Mouse (Mus musculus) MEL (cell line): ENCODE measurements around the gene Gpr37. TPM values are rescaled to one million over a fixed set of nuclear protein-coding genes. Genes with fewer than 3 reads are reported as not detected.

ENCODE experiments used
- DNase-seq: peaks from one replicate; pipeline ENCODE4 v3.0.0; 2011; ENCODE audit warnings: low read depth, low spot score
- H3K27ac ChIP-seq: 2 replicates; pipeline ENCODE4 v1.5.1; 2012; ENCODE audit warnings: low read depth, mild to moderate bottlenecking, control low read depth, low read length, moderate library complexity; ENCODE audit not compliant: control insufficient read depth
- H3K27me3 ChIP-seq, 2 experiments: fragments of 150-350 bp in 1 of 2; sonication (generic) in 1 of 2; 2 replicates each; pipeline ENCODE4 v1.6.1; 2012; ENCODE audit warnings: low read length in 2 of 2, mild to moderate bottlenecking in 2 of 2, improper control_type of control experiment in 1 of 2, moderate library complexity in 1 of 2; ENCODE audit not compliant: insufficient read depth in 2 of 2, control insufficient read depth in 1 of 2
- H3K36me3 ChIP-seq, 2 experiments: 2 replicates each; pipeline ENCODE4 v1.6.1; 2012 to 2014; ENCODE audit warnings: low read length in 2 of 2, improper control_type of control experiment in 1 of 2, inconsistent platforms in 1 of 2, mild to moderate bottlenecking in 1 of 2; ENCODE audit not compliant: insufficient read depth in 2 of 2, control insufficient read depth in 1 of 2
- H3K4me1 ChIP-seq, 2 experiments: fragments of 150-350 bp in 1 of 2; sonication (generic) in 1 of 2; 2 replicates each; pipeline ENCODE4 v1.6.1; 2012; ENCODE audit warnings: low read length in 2 of 2, improper control_type of control experiment in 1 of 2, mild to moderate bottlenecking in 1 of 2; ENCODE audit not compliant: insufficient read depth in 2 of 2, control insufficient read depth in 1 of 2
- H3K4me3 ChIP-seq, 2 experiments: fragments of 150-350 bp in 1 of 2; sonication (generic) in 1 of 2; 2 replicates each; pipeline ENCODE4 v1.5.1; 2012; ENCODE audit warnings: low read depth in 2 of 2, low read length in 2 of 2, mild to moderate bottlenecking in 2 of 2, moderate library complexity in 2 of 2, control low read depth in 1 of 2, improper control_type of control experiment in 1 of 2; ENCODE audit not compliant: control insufficient read depth in 1 of 2, insufficient read depth in 1 of 2
- H3K79me2 ChIP-seq: 2 replicates; pipeline ENCODE4 v1.6.1; 2012; ENCODE audit warnings: mild to moderate bottlenecking, low read length, moderate library complexity; ENCODE audit not compliant: control insufficient read depth, poor library complexity, insufficient read depth
- H3K9ac ChIP-seq: 2 replicates; pipeline ENCODE4 v1.6.1; 2012; ENCODE audit warnings: low read depth, mild to moderate bottlenecking, control low read depth, low read length, moderate library complexity; ENCODE audit not compliant: control insufficient read depth, poor library complexity, severe bottlenecking
- H3K9me3 ChIP-seq: fragments of 150-350 bp; sonication (generic); replicated peaks from 2 replicates; pipeline ENCODE4 v1.6.1; 2012; ENCODE audit warnings: mild to moderate bottlenecking, low read length, improper control_type of control experiment, moderate library complexity; ENCODE audit not compliant: insufficient read depth
- ETS1 ChIP-seq: IDR thresholded peaks from 2 replicates; pipeline ENCODE4 v1.6.1; 2012; ENCODE audit warnings: low read depth, mild to moderate bottlenecking, inconsistent platforms, low read length, improper control_type of control experiment, moderate library complexity
- HCFC1 ChIP-seq: IDR thresholded peaks from 2 replicates; pipeline ENCODE4 v1.6.1; 2012; ENCODE audit warnings: low read depth, mild to moderate bottlenecking, inconsistent platforms, low read length, improper control_type of control experiment, moderate library complexity
- JUND ChIP-seq: IDR thresholded peaks from 2 replicates; pipeline ENCODE4 v1.6.1; 2011; ENCODE audit warnings: low read depth, mild to moderate bottlenecking, improper control_type of control experiment, low read length
- MAX ChIP-seq: IDR thresholded peaks from 2 replicates; pipeline ENCODE4 v1.6.1; 2011; ENCODE audit warnings: low read length, improper control_type of control experiment
- MXI1 ChIP-seq: IDR thresholded peaks from 2 replicates; pipeline ENCODE4 v1.6.1; 2011; ENCODE audit warnings: mild to moderate bottlenecking, low read depth, low read length, improper control_type of control experiment
- MYC ChIP-seq: IDR thresholded peaks from 2 replicates; pipeline ENCODE4 v1.6.1; 2011; ENCODE audit warnings: low read depth, mild to moderate bottlenecking, low read length, improper control_type of control experiment, moderate library complexity
- NRF1 ChIP-seq: IDR thresholded peaks from 2 replicates; pipeline ENCODE4 v1.6.1; 2014; ENCODE audit warnings: low read depth, mild to moderate bottlenecking, inconsistent platforms, low read length, improper control_type of control experiment, moderate library complexity; ENCODE audit not compliant: poor library complexity, insufficient read depth, severe bottlenecking
- POLR2AphosphoS2 ChIP-seq: IDR thresholded peaks from 2 replicates; pipeline ENCODE4 v1.6.1; 2011; ENCODE audit warnings: low read length, improper control_type of control experiment
- RCOR1 ChIP-seq: IDR thresholded peaks from 2 replicates; pipeline ENCODE4 v1.6.1; 2012; ENCODE audit warnings: low read depth, mild to moderate bottlenecking, inconsistent platforms, low read length, improper control_type of control experiment
- TCF12 ChIP-seq: IDR thresholded peaks from 2 replicates; pipeline ENCODE4 v1.6.1; 2014; ENCODE audit warnings: low read depth, mild to moderate bottlenecking, inconsistent platforms, low read length, improper control_type of control experiment, moderate library complexity
- USF1 ChIP-seq: IDR thresholded peaks from 2 replicates; pipeline ENCODE4 v1.6.1; 2014; ENCODE audit warnings: low read depth, mild to moderate bottlenecking, inconsistent platforms, low read length, improper control_type of control experiment, moderate library complexity
- USF2 ChIP-seq, 2 experiments: IDR thresholded peaks; 2 replicates each; pipeline ENCODE4 v1.6.1; 2011 to 2012; ENCODE audit warnings: improper control_type of control experiment in 2 of 2, low read length in 2 of 2, borderline replicate concordance in 1 of 2, inconsistent platforms in 1 of 2, low read depth in 1 of 2, mild to moderate bottlenecking in 1 of 2; ENCODE audit not compliant: insufficient read depth in 1 of 2
- ZC3H11A ChIP-seq: IDR thresholded peaks from 2 replicates; pipeline ENCODE4 v1.6.1; 2012; ENCODE audit warnings: low read depth, mild to moderate bottlenecking, inconsistent platforms, low read length, improper control_type of control experiment
- ZKSCAN1 ChIP-seq: IDR thresholded peaks from 2 replicates; pipeline ENCODE4 v1.6.1; 2012; ENCODE audit warnings: low read depth, mild to moderate bottlenecking, inconsistent platforms, low read length, improper control_type of control experiment, moderate library complexity
- ZMIZ1 ChIP-seq: IDR thresholded peaks from 2 replicates; pipeline ENCODE4 v1.6.1; 2012; ENCODE audit warnings: low read depth, mild to moderate bottlenecking, inconsistent platforms, low read length, improper control_type of control experiment, moderate library complexity
- polyA plus RNA-seq, 2 experiments: library from polyadenylated mRNA; stranded (reverse) in 1 of 2; unstranded in 1 of 2; fragments of >175 nt in 1 of 2; fragments of >200 nt in 1 of 2; gene quantifications; 2 replicates each; pipeline versions ENCODE4 v1.2.1 to v1.2.4; 2012; ENCODE audit warnings: low replicate concordance in 2 of 2, low read depth in 1 of 2; ENCODE audit not compliant: insufficient read length in 2 of 2, insufficient read depth in 1 of 2, missing spikeins in 1 of 2
- total RNA-seq: library from RNA; depleted of rRNA; stranded (reverse); fragments of 300-350 nt; gene quantifications from 2 replicates; pipeline ENCODE4 v1.2.3, GENCODE M21; 2012

Gene Gpr37
- total and polyA plus RNA-seq, 3 experiments: not detected

GRCm38 (mm10) chr6:25699956-25700355 is 9.4 kb upstream of the Gpr37 start:
- H3K4me3 ChIP-seq: no peak overlapping the region

DNA sequence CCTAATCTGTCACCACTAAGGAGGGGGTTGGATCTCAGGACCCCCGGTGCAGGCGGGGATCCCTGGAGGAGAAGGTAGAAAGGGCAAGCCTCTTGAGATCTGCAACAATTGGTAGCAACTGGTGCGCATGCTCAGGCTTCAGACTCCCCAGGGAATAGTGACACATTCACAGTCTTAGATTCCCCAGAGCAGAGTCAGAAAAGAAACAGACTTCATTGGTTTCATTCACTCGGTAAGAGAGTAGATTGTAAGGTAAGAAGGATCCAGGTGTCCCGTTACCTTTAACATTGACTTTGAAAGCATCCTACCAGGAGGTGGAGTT is 284 bp downstream of the Gpr37 start:
- H3K9me3 ChIP-seq: no peaks in the 10 kb centered on the region
- TF ChIP-seq TCF12 (no peak), ZMIZ1 (no peak), MXI1 (no peak), MAX (no peak), RCOR1 (no peak), MYC (no peak), JUND (no peak), POLR2AphosphoS2 (no peak), ETS1 (no peak), HCFC1 (no peak), USF2 (IDR thresholded peaks at IDR 0.05; ENCODE audit: borderline replicate concordance in 1 of 2, insufficient read depth in 1 of 2, low read depth in 1 of 2, low read length in 2 of 2) (no peak), ZKSCAN1 (no peak), USF1 (no peak), NRF1 (no peak), ZC3H11A (no peak)
- no peak overlapping the region for H3K9ac ChIP-seq
- H3K27me3 ChIP-seq: no peaks in the 10 kb centered on the region; a peak in 2 of 4 replicates
- DNase-seq: no peak
- no peaks in the 10 kb centered on the region for H3K36me3 ChIP-seq
- H3K79me2 ChIP-seq: no peaks in the 10 kb centered on the region
- no peak overlapping the region for H3K4me3 ChIP-seq
- H3K27ac ChIP-seq: no peak overlapping the region
- no peaks in the 10 kb centered on the region for H3K4me1 ChIP-seq

More at GRCm38 (mm10) chr6:25699956-25700355, 9.4 kb upstream of the Gpr37 start:
- Histone ChIP-seq H3K27ac (no peak overlapping the region), H3K27me3 (peaks cover 1 to 3% of the 10 kb centered on the region in 2 experiments; a peak in 3 of 4 replicates), H3K79me2 (no peaks in the 10 kb centered on the region), H3K4me1 (no peaks in the 10 kb centered on the region), H3K9ac (no peak overlapping the region)
- DNase-seq: no peak
- TF ChIP-seq USF1 (no peak), ZC3H11A (no peak), ZKSCAN1 (no peak)
- TF ChIP-seq, all 39 proteins: peak for 0
- Histone ChIP-seq H3K36me3 (no peaks in the 10 kb centered on the region), H3K9me3 (no peaks in the 10 kb centered on the region)
